Mouse (Mus musculus): ENCODE data around the gene Masp1. TPM values are rescaled to one million over a fixed set of nuclear protein-coding genes. Genes with fewer than 3 reads are reported as not detected.
A peak's percentile ranks its signal among the peaks of the same experiment; 100 is the strongest.

The Masp1 gene
- total RNA-seq, 1 experiment: 2.8 TPM

DNA sequence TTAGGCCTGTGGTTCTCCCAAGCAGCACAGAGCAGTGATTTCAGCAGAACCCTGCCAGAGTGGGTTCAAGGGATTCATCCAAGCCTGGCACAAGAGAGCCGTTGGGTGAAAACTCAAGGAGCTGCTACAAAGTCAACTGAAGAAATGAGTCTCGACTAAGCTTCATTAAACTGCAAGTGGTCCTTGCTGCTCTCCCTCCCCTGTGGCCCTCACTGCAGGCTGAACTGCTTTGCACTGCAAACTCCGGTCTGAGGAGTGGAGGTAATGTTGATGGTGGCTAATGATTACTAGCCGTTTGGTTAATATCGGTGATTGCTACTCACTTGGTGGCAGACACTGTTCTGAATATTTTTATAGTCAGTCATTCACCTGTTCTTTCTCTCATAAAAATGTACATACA is 34.1 kb upstream of the Masp1 start:
- no peaks in the 10 kb centered on the region for H3K36me3 ChIP-seq (ENCODE audit: control insufficient read depth, insufficient read depth, low read length, poor library complexity, severe bottlenecking)
- H3K27ac ChIP-seq (ENCODE audit: insufficient read depth, low read depth, low read length, poor library complexity, severe bottlenecking): no peak overlapping the region
- in situ Hi-C loops (cut with MboI; ENCODE audit: low sequenced_read_pairs in 2 of 2, unreplicated experiment in 2 of 2): no loop called here
- no peak for TF ChIP-seq ZC3H11A (IDR thresholded peaks at IDR 0.05; ENCODE audit: borderline replicate concordance, low read depth, low read length)
- no peak for TF ChIP-seq ZNF384 (IDR thresholded peaks at IDR 0.05; ENCODE audit: low read depth, low read length)
- TF ChIP-seq HCFC1 (IDR thresholded peaks at IDR 0.05; ENCODE audit: borderline replicate concordance, insufficient read depth, low read length): no peak
- TF ChIP-seq MAFK (IDR thresholded peaks at IDR 0.05; ENCODE audit: insufficient read depth, low read depth, low read length): no peak
- TF ChIP-seq CHD2 (IDR thresholded peaks at IDR 0.05; ENCODE audit: low read depth, low read length): no peak
- no peak overlapping the region for H3K9ac ChIP-seq (ENCODE audit: insufficient read depth, low read depth, low read length, poor library complexity, severe bottlenecking)
- DNase-seq (ENCODE audit: low read depth, low spot score): no peak
- no peak overlapping the region for H3K4me3 ChIP-seq (ENCODE audit: insufficient read depth in 1 of 2, low read depth in 1 of 2, low read length in 2 of 2, poor library complexity in 1 of 2, severe bottlenecking in 1 of 2)
- no peaks in the 10 kb centered on the region for H3K9me3 ChIP-seq (ENCODE audit: control insufficient read depth, insufficient read depth, low read depth, low read length)
- no peaks in the 10 kb centered on the region for H3K4me1 ChIP-seq (ENCODE audit: control insufficient read depth in 2 of 2, insufficient read depth in 2 of 2, low read length in 2 of 2, poor library complexity in 1 of 2)

DNA sequence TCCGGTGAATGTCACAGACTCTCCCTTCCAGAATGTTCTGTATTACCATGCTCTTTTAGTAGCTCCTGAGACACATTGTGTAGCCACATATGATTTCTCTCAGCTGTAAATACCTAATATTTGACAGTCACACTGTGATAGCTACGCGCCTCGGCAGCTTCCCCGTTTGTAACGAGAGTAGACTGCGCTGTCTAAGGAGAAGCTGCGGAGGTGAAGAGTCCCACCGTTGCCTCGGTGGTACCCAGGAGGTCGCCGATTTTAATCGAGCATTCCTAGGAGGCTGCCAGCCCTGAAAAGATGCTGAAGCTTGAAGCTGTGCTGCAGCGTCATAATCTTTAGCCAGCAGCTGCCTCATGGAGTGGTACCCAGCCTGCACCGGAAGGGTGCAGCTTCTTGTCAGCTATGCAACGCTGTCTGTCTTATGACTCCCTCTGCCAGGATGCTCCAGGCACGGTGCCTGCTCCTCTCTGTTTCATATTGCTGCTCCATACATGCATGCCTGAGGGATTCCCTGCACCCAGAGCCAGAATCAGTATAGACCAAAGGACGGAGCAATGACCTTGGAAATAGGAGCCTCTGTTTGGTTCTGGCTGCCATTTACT is 30.5 kb upstream of the Masp1 start:
- in situ Hi-C loops (cut with MboI; ENCODE audit: low sequenced_read_pairs in 2 of 2, unreplicated experiment in 2 of 2): no loop called here
- no peak overlapping the region for H3K4me3 ChIP-seq (ENCODE audit: insufficient read depth in 1 of 2, low read depth in 1 of 2, low read length in 2 of 2, poor library complexity in 1 of 2, severe bottlenecking in 1 of 2)
- H3K36me3 ChIP-seq (ENCODE audit: control insufficient read depth, insufficient read depth, low read length, poor library complexity, severe bottlenecking): no peaks in the 10 kb centered on the region
- no peak overlapping the region for H3K27ac ChIP-seq (ENCODE audit: insufficient read depth, low read depth, low read length, poor library complexity, severe bottlenecking)
- H3K4me1 ChIP-seq (ENCODE audit: control insufficient read depth in 2 of 2, insufficient read depth in 2 of 2, low read length in 2 of 2, poor library complexity in 1 of 2): no peaks in the 10 kb centered on the region
- TF ChIP-seq CHD2 (IDR thresholded peaks at IDR 0.05; ENCODE audit: low read depth, low read length): no peak
- no peak for TF ChIP-seq MAFK (IDR thresholded peaks at IDR 0.05; ENCODE audit: insufficient read depth, low read depth, low read length)
- no peak for TF ChIP-seq ZC3H11A (IDR thresholded peaks at IDR 0.05; ENCODE audit: borderline replicate concordance, low read depth, low read length)
- no peak for TF ChIP-seq ZNF384 (IDR thresholded peaks at IDR 0.05; ENCODE audit: low read depth, low read length)
- no peak for TF ChIP-seq HCFC1 (IDR thresholded peaks at IDR 0.05; ENCODE audit: borderline replicate concordance, insufficient read depth, low read length)
- no peak for DNase-seq (ENCODE audit: low read depth, low spot score)
- no peaks in the 10 kb centered on the region for H3K9me3 ChIP-seq (ENCODE audit: control insufficient read depth, insufficient read depth, low read depth, low read length)
- no peak overlapping the region for H3K9ac ChIP-seq (ENCODE audit: insufficient read depth, low read depth, low read length, poor library complexity, severe bottlenecking)

DNA sequence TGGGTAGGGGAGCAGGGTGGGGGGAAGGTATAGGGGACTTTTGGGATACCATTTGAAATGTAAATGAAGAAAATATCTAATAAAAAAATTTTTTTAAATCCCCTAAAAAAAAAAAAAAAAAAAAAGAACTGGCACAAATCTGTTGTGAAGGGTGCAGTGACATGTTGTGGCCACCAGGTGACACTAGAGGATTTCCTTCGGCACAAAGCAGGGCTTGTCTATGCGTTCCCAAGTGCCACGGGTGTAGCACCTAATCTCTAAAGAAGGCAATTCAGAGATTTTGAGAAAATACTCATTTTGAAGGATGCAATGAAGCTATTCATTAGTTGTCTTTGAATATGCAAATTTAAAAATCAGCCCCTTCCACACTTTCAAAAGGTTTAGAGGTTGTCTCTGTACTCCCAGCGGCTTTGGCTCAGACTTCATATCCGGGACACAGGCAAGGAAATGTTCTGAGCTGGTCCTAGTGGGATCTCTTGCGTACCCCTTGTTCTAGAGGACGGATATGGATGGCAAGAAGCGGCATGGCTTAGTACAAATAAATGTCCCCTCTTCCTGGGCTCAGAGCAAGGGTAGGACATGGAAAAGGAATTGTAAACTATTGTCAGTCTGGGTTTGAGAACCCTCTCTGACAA is 29.8 kb upstream of the Masp1 start:
- no peak overlapping the region for H3K27ac ChIP-seq (ENCODE audit: insufficient read depth, low read depth, low read length, poor library complexity, severe bottlenecking)
- peak; percentile 31 for DNase-seq (ENCODE audit: low read depth, low spot score)
- in situ Hi-C loops (cut with MboI; ENCODE audit: low sequenced_read_pairs in 2 of 2, unreplicated experiment in 2 of 2): no loop called here
- H3K9ac ChIP-seq (ENCODE audit: insufficient read depth, low read depth, low read length, poor library complexity, severe bottlenecking): no peak overlapping the region
- H3K4me3 ChIP-seq (ENCODE audit: insufficient read depth in 1 of 2, low read depth in 1 of 2, low read length in 2 of 2, poor library complexity in 1 of 2, severe bottlenecking in 1 of 2): no peak overlapping the region
- H3K9me3 ChIP-seq (ENCODE audit: control insufficient read depth, insufficient read depth, low read depth, low read length): no peaks in the 10 kb centered on the region
- no peaks in the 10 kb centered on the region for H3K4me1 ChIP-seq (ENCODE audit: control insufficient read depth in 2 of 2, insufficient read depth in 2 of 2, low read length in 2 of 2, poor library complexity in 1 of 2)
- no peak for TF ChIP-seq HCFC1 (IDR thresholded peaks at IDR 0.05; ENCODE audit: borderline replicate concordance, insufficient read depth, low read length)
- TF ChIP-seq CHD2 (IDR thresholded peaks at IDR 0.05; ENCODE audit: low read depth, low read length): no peak
- peak; percentile 94 for TF ChIP-seq ZC3H11A (IDR thresholded peaks at IDR 0.05; ENCODE audit: borderline replicate concordance, low read depth, low read length)
- TF ChIP-seq MAFK (IDR thresholded peaks at IDR 0.05; ENCODE audit: insufficient read depth, low read depth, low read length): no peak
- peak; percentile 97 for TF ChIP-seq ZNF384 (IDR thresholded peaks at IDR 0.05; ENCODE audit: low read depth, low read length)
- H3K36me3 ChIP-seq (ENCODE audit: control insufficient read depth, insufficient read depth, low read length, poor library complexity, severe bottlenecking): no peaks in the 10 kb centered on the region

DNA sequence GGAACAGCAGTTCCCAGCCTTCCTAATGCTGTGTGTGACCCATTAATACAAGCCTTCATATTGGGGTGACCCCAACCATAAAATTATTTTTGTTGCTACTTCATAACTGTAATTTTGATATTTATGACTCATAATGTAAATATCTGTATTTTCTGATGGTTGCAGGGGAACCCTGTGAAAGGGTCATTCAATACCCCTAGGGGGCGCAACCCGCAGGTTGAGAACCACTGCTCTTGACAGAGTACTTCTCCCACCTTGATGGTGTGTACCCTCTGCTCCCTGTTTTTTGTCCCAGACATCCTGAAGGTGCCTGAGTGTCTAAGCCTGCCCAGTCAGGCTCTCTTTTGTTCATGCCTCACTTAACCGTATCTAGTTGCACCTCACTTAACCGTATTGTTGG is 27.2 kb upstream of the Masp1 start:
- TF ChIP-seq HCFC1 (IDR thresholded peaks at IDR 0.05; ENCODE audit: borderline replicate concordance, insufficient read depth, low read length) (no peak), ZC3H11A (IDR thresholded peaks at IDR 0.05; ENCODE audit: borderline replicate concordance, low read depth, low read length) (0 out of 2 replicates have a peak, but pooled peaks have one; percentile 9)

More for the DNA sequence above, 27.2 kb upstream of the Masp1 start:
- Histone ChIP-seq H3K27ac (ENCODE audit: insufficient read depth, low read depth, low read length, poor library complexity, severe bottlenecking) (no peak overlapping the region), H3K4me3 (ENCODE audit: insufficient read depth in 1 of 2, low read depth in 1 of 2, low read length in 2 of 2, poor library complexity in 1 of 2, severe bottlenecking in 1 of 2) (no peak overlapping the region), H3K9ac (ENCODE audit: insufficient read depth, low read depth, low read length, poor library complexity, severe bottlenecking) (no peak overlapping the region), H3K36me3 (ENCODE audit: control insufficient read depth, insufficient read depth, low read length, poor library complexity, severe bottlenecking) (no peaks in the 10 kb centered on the region), H3K4me1 (ENCODE audit: control insufficient read depth in 2 of 2, insufficient read depth in 2 of 2, low read length in 2 of 2, poor library complexity in 1 of 2) (no peaks in the 10 kb centered on the region; a peak in 1 of 4 replicates), H3K9me3 (ENCODE audit: control insufficient read depth, insufficient read depth, low read depth, low read length) (no peaks in the 10 kb centered on the region)
- no peak for DNase-seq (ENCODE audit: low read depth, low spot score)
- in situ Hi-C loops (cut with MboI; ENCODE audit: low sequenced_read_pairs in 2 of 2, unreplicated experiment in 2 of 2): loop anchor here in 1 of 2 experiments (5.0 to 10.0 kb wide), 2 partner anchors 347 to 410 kb away; partner anchors contain the start of gene Sst
